Mouse (Mus musculus) CH12.LX (cell line): Measurements from ENCODE around the gene Sdccag8. TPM values are rescaled to one million over a fixed set of nuclear protein-coding genes. Genes with fewer than 3 reads are reported as not detected.

Source experiments
- DNase-seq: peaks from one replicate; pipeline ENCODE4 v3.0.0-alpha.2; 2013; ENCODE audit errors: extremely low read depth
- H3K27ac ChIP-seq: 2 replicates; pipeline ENCODE4 v1.5.1; 2012; ENCODE audit warnings: low read depth, mild to moderate bottlenecking, control low read depth, moderate library complexity; ENCODE audit not compliant: insufficient read depth
- H3K27me3 ChIP-seq: replicated peaks from 2 replicates; pipeline ENCODE3; 2012; ENCODE audit warnings: inconsistent platforms
- H3K36me3 ChIP-seq, 2 experiments: replicated peaks in 1 of 2; 2 replicates each; pipeline versions ENCODE3 to v1.6.1; 2012; ENCODE audit warnings: inconsistent platforms in 1 of 2, low read length in 1 of 2, mild to moderate bottlenecking in 1 of 2, mixed read lengths in 1 of 2, moderate library complexity in 1 of 2; ENCODE audit not compliant: control insufficient read depth in 1 of 2, insufficient read depth in 1 of 2
- H3K4me1 ChIP-seq, 2 experiments: 2 replicates each; pipeline ENCODE4 v1.6.1; 2012; ENCODE audit warnings: inconsistent platforms in 1 of 2, moderate library complexity in 1 of 2; ENCODE audit not compliant: insufficient read depth in 2 of 2, control insufficient read depth in 1 of 2
- H3K4me2 ChIP-seq: 2 replicates; pipeline ENCODE4 v1.6.1; 2012; ENCODE audit warnings: low read depth, mild to moderate bottlenecking, control low read depth; ENCODE audit not compliant: poor library complexity, insufficient read depth, severe bottlenecking
- H3K4me3 ChIP-seq, 3 experiments: fragments of 150-350 bp in 1 of 3; sonication (generic) in 1 of 3; replicated peaks in 1 of 3; 2 replicates each; pipeline versions ENCODE3 to v1.5.1; 2011 to 2012; ENCODE audit warnings: low read depth in 2 of 3, low read length in 2 of 3, mild to moderate bottlenecking in 2 of 3, moderate library complexity in 2 of 3, control low read depth in 1 of 3, improper control_type of control experiment in 1 of 3, inconsistent platforms in 1 of 3, mixed read lengths in 1 of 3; ENCODE audit not compliant: poor library complexity in 1 of 3
- H3K79me2 ChIP-seq: replicated peaks from 2 replicates; pipeline ENCODE4 v1.6.1; 2012; ENCODE audit warnings: mild to moderate bottlenecking, moderate library complexity; ENCODE audit not compliant: control insufficient read depth, poor library complexity, insufficient read depth, severe bottlenecking; ENCODE audit errors: extremely low read depth
- H3K9ac ChIP-seq: 2 replicates; pipeline ENCODE4 v1.6.1; 2012; ENCODE audit warnings: low read depth, mild to moderate bottlenecking, control low read depth, moderate library complexity; ENCODE audit not compliant: insufficient read depth
- H3K9me3 ChIP-seq: replicated peaks from 2 replicates; pipeline ENCODE3; 2012; ENCODE audit warnings: low read length, inconsistent platforms, mixed read lengths
- BHLHE40 ChIP-seq: IDR thresholded peaks from 2 replicates; pipeline ENCODE4 v1.6.1; 2011; ENCODE audit warnings: mild to moderate bottlenecking, low read depth, low read length, improper control_type of control experiment
- CHD1 ChIP-seq: IDR thresholded peaks from 2 replicates; pipeline ENCODE4 v1.6.1; 2012; ENCODE audit warnings: low read depth, low read length, improper control_type of control experiment, inconsistent platforms
- CHD2 ChIP-seq: IDR thresholded peaks from 2 replicates; pipeline ENCODE4 v1.6.1; 2011; ENCODE audit warnings: low read length, improper control_type of control experiment
- CTCF ChIP-seq, 2 experiments: IDR thresholded peaks in 1 of 2; conservative IDR thresholded peaks in 1 of 2; 2 replicates each; pipeline ENCODE4 v1.5.1; 2011 to 2012; ENCODE audit warnings: low read depth in 2 of 2, low read length in 2 of 2, improper control_type of control experiment in 1 of 2, inconsistent platforms in 1 of 2, mild to moderate bottlenecking in 1 of 2, moderate library complexity in 1 of 2
- E2F4 ChIP-seq: IDR thresholded peaks from 2 replicates; pipeline ENCODE4 v1.6.1; 2011; ENCODE audit warnings: low read depth, low read length, improper control_type of control experiment; ENCODE audit not compliant: insufficient replicate concordance
- ELF1 ChIP-seq: IDR thresholded peaks from 2 replicates; pipeline ENCODE4 v1.6.1; 2014; ENCODE audit warnings: low read depth, mild to moderate bottlenecking, inconsistent platforms, low read length, improper control_type of control experiment
- EP300 ChIP-seq: IDR thresholded peaks from 2 replicates; pipeline ENCODE4 v1.6.1; 2011; ENCODE audit warnings: low read length, improper control_type of control experiment
- ETS1 ChIP-seq: conservative IDR thresholded peaks from 2 replicates; pipeline ENCODE4 v1.6.1; 2012; ENCODE audit warnings: low read depth, mild to moderate bottlenecking, inconsistent platforms, low read length, improper control_type of control experiment, moderate library complexity
- GABPA ChIP-seq: IDR thresholded peaks from 2 replicates; pipeline ENCODE4 v1.6.1; 2012; ENCODE audit warnings: low read depth, low read length, improper control_type of control experiment, inconsistent platforms; ENCODE audit not compliant: insufficient replicate concordance
- HCFC1 ChIP-seq: IDR thresholded peaks from 2 replicates; pipeline ENCODE4 v1.6.1; 2012; ENCODE audit warnings: low read depth, mild to moderate bottlenecking, inconsistent platforms, low read length, improper control_type of control experiment
- IRF4 ChIP-seq: IDR thresholded peaks from 2 replicates; pipeline ENCODE4 v1.6.1; 2014; ENCODE audit warnings: low read depth, mild to moderate bottlenecking, inconsistent platforms, low read length, improper control_type of control experiment
- JUN ChIP-seq: IDR thresholded peaks from 2 replicates; pipeline ENCODE4 v1.6.1; 2011; ENCODE audit warnings: low read depth, mild to moderate bottlenecking, low read length, improper control_type of control experiment, moderate library complexity; ENCODE audit not compliant: insufficient read depth
- JUND ChIP-seq: conservative IDR thresholded peaks from 2 replicates; pipeline ENCODE4 v1.6.1; 2011; ENCODE audit warnings: low read depth, low read length, improper control_type of control experiment
- KAT2A ChIP-seq: IDR thresholded peaks from 2 replicates; pipeline ENCODE4 v1.6.1; 2012; ENCODE audit warnings: low read length, improper control_type of control experiment, inconsistent platforms; ENCODE audit not compliant: insufficient replicate concordance
- MAFK ChIP-seq: IDR thresholded peaks from 2 replicates; pipeline ENCODE4 v1.6.1; 2011; ENCODE audit warnings: low read length, improper control_type of control experiment; ENCODE audit not compliant: insufficient replicate concordance
- MAX ChIP-seq: IDR thresholded peaks from 2 replicates; pipeline ENCODE4 v1.6.1; 2011; ENCODE audit warnings: low read length, improper control_type of control experiment
- MAZ ChIP-seq: IDR thresholded peaks from 2 replicates; pipeline ENCODE4 v1.6.1; 2012; ENCODE audit warnings: low read depth, mild to moderate bottlenecking, inconsistent platforms, low read length, improper control_type of control experiment, moderate library complexity
- MEF2A ChIP-seq: IDR thresholded peaks from 2 replicates; pipeline ENCODE4 v1.6.1; 2014; ENCODE audit warnings: low read depth, mild to moderate bottlenecking, inconsistent platforms, low read length, improper control_type of control experiment, borderline replicate concordance
- MXI1 ChIP-seq: IDR thresholded peaks from 2 replicates; pipeline ENCODE4 v1.6.1; 2011; ENCODE audit warnings: mild to moderate bottlenecking, low read depth, low read length, improper control_type of control experiment
- MYC ChIP-seq: IDR thresholded peaks from 2 replicates; pipeline ENCODE4 v1.6.1; 2011; ENCODE audit warnings: low read depth, mild to moderate bottlenecking, improper control_type of control experiment, low read length
- NELFE ChIP-seq: IDR thresholded peaks from 2 replicates; pipeline ENCODE4 v1.6.1; 2011; ENCODE audit warnings: low read depth, low read length, improper control_type of control experiment
- NRF1 ChIP-seq: IDR thresholded peaks from 2 replicates; pipeline ENCODE4 v1.6.1; 2014; ENCODE audit warnings: low read depth, mild to moderate bottlenecking, inconsistent platforms, low read length, improper control_type of control experiment, moderate library complexity
- PAX5 ChIP-seq: IDR thresholded peaks from 2 replicates; pipeline ENCODE4 v1.6.1; 2012; ENCODE audit warnings: low read length, inconsistent platforms, mixed read lengths
- POLR2A ChIP-seq: IDR thresholded peaks from 2 replicates; pipeline ENCODE4 v1.6.1; 2011; ENCODE audit warnings: low read depth, mild to moderate bottlenecking, improper control_type of control experiment, low read length
- POLR2AphosphoS2 ChIP-seq: IDR thresholded peaks from 2 replicates; pipeline ENCODE4 v1.6.1; 2011; ENCODE audit warnings: low read depth, low read length, improper control_type of control experiment
- RAD21 ChIP-seq: IDR thresholded peaks from 2 replicates; pipeline ENCODE4 v1.6.1; 2011; ENCODE audit warnings: low read depth, mild to moderate bottlenecking, low read length, improper control_type of control experiment, moderate library complexity
- RCOR1 ChIP-seq: conservative IDR thresholded peaks from 2 replicates; pipeline ENCODE4 v1.6.1; 2012; ENCODE audit warnings: low read depth, mild to moderate bottlenecking, inconsistent platforms, low read length, improper control_type of control experiment
- SIN3A ChIP-seq: IDR thresholded peaks from 2 replicates; pipeline ENCODE4 v1.6.1; 2012; ENCODE audit warnings: low read length, improper control_type of control experiment, inconsistent platforms
- SMC3 ChIP-seq: IDR thresholded peaks from 2 replicates; pipeline ENCODE4 v1.6.1; 2011; ENCODE audit warnings: low read depth, low read length, improper control_type of control experiment
- TBP ChIP-seq: conservative IDR thresholded peaks from 2 replicates; pipeline ENCODE4 v1.6.1; 2011; ENCODE audit warnings: low read depth, low read length, improper control_type of control experiment
- TCF12 ChIP-seq: IDR thresholded peaks from 2 replicates; pipeline ENCODE4 v1.6.1; 2014; ENCODE audit warnings: low read depth, mild to moderate bottlenecking, inconsistent platforms, low read length, improper control_type of control experiment
- UBTF ChIP-seq: IDR thresholded peaks from 2 replicates; pipeline ENCODE4 v1.6.1; 2012; ENCODE audit warnings: low read depth, mild to moderate bottlenecking, inconsistent platforms, low read length, improper control_type of control experiment, moderate library complexity
- USF1 ChIP-seq: IDR thresholded peaks from 2 replicates; pipeline ENCODE4 v1.6.1; 2014; ENCODE audit warnings: low read depth, mild to moderate bottlenecking, inconsistent platforms, low read length, improper control_type of control experiment
- USF2 ChIP-seq: conservative IDR thresholded peaks from 2 replicates; pipeline ENCODE4 v1.6.1; 2011; ENCODE audit warnings: low read depth, low read length, improper control_type of control experiment
- ZC3H11A ChIP-seq: IDR thresholded peaks from 2 replicates; pipeline ENCODE4 v1.6.1; 2012; ENCODE audit warnings: low read depth, mild to moderate bottlenecking, inconsistent platforms, low read length, improper control_type of control experiment
- ZKSCAN1 ChIP-seq: IDR thresholded peaks from 2 replicates; pipeline ENCODE4 v1.6.1; 2012; ENCODE audit warnings: low read depth, inconsistent platforms, low read length, improper control_type of control experiment, borderline replicate concordance
- ZMIZ1 ChIP-seq: IDR thresholded peaks from 2 replicates; pipeline ENCODE4 v1.6.1; 2012; ENCODE audit warnings: low read depth, mild to moderate bottlenecking, inconsistent platforms, low read length, improper control_type of control experiment
- ZNF384 ChIP-seq: IDR thresholded peaks from 2 replicates; pipeline ENCODE4 v1.6.1; 2012; ENCODE audit warnings: low read depth, low read length, improper control_type of control experiment, inconsistent platforms
- dilution Hi-C: fragments of 300-500 bp; cut with MboI; formaldehyde crosslinking; loops from 2 replicates; pipeline ENCODE4 v1.14.3; 2020; ENCODE audit warnings: low sequenced_read_pairs; ENCODE audit not compliant: extremely low pct_unique_long_range_greater_than_20kb, extremely low pct_ligation_motif_present
- in situ Hi-C: fragments of 300-500 bp; cut with MboI; formaldehyde crosslinking; loops from 3 replicates; pipeline ENCODE4 v1.14.3; 2019; ENCODE audit warnings: low sequenced_read_pairs, low pct_ligation_motif_present, low pct_unique_long_range_greater_than_20kb, mixed read lengths
- polyA plus RNA-seq: library from polyadenylated mRNA; unstranded; fragments of >175 nt; gene quantifications from 2 replicates; pipeline ENCODE4 v1.2.1, GENCODE M21; 2012; ENCODE audit warnings: low read depth; ENCODE audit not compliant: insufficient read length
- total RNA-seq, 2 experiments: library from RNA; depleted of rRNA; stranded (reverse); fragments of 300-350 nt in 1 of 2; fragments of >200 nt in 1 of 2; gene quantifications; 2 replicates each; pipeline ENCODE4 v1.2.3; 2012 to 2014

Gene Sdccag8
- total RNA-seq (2012; rRNA removed): 16.7 and 18.7 TPM in 2 replicates
- 10.9 and 15.0 TPM in 2 replicates for total RNA-seq (2014; rRNA removed)
- 10.7 and 11.2 TPM in 2 replicates for polyA plus RNA-seq

- in situ Hi-C loops (no loop called here), dilution Hi-C loops (no loop called here)
- Histone ChIP-seq H3K27me3 (no peaks in the 10 kb centered on the region), H3K27ac (peak within 1 kb of the TSS; percentile 78), H3K4me1 (peaks cover 17 to 57% of the 10 kb centered on the region in 2 experiments), H3K36me3 (peaks cover 0 to 7% of the 10 kb centered on the region in 2 experiments), H3K4me2 (peak within 1 kb of the TSS; percentile 93), H3K4me3 (peak within 1 kb of the TSS; percentile 84 to 92 (median 91)), H3K9ac (peak within 1 kb of the TSS; percentile 70), H3K79me2 (peaks cover 29% of the 10 kb centered on the region), H3K9me3 (no peaks in the 10 kb centered on the region)
- TF ChIP-seq E2F4: peak; percentile 36; the same call in 1 of the 2 replicates
- TF ChIP-seq USF2: no peak
- TF ChIP-seq ZMIZ1: 0 out of 2 replicates have a peak, but pooled peaks have one; percentile 31
- peak; percentile 66 for TF ChIP-seq POLR2A
- no peak for TF ChIP-seq JUN
- no peak for TF ChIP-seq SMC3
- TF ChIP-seq NRF1: peak; percentile 36; the same call in 1 of the 2 replicates
- TF ChIP-seq PAX5: no peak
- no peak; the same call in 1 of the 2 replicates for TF ChIP-seq ETS1
- TF ChIP-seq MAFK: no peak
- peak; percentile 92 for TF ChIP-seq MAZ
- no peak for TF ChIP-seq UBTF
- TF ChIP-seq EP300: no peak
- no peak for TF ChIP-seq CHD1
- peak; percentile 63; the same call in 1 of the 2 replicates for TF ChIP-seq NELFE
- TF ChIP-seq CTCF (conservative IDR thresholded peaks at IDR 0.05 in 1 of 2, IDR thresholded peaks at IDR 0.05 in 1 of 2; ENCODE audit: low read depth in 2 of 2, low read length in 2 of 2): no peak
- no peak for TF ChIP-seq POLR2AphosphoS2
- TF ChIP-seq BHLHE40: no peak
- TF ChIP-seq IRF4: peak; percentile 59
- peak; percentile 97 for TF ChIP-seq ELF1
- no peak; the same call in 1 of the 2 replicates for TF ChIP-seq CHD2
- peak; percentile 98; the same call in 1 of the 2 replicates for TF ChIP-seq KAT2A
- peak; percentile 86 for TF ChIP-seq MXI1
- TF ChIP-seq RAD21: no peak
- TF ChIP-seq MEF2A: peak; percentile 39; the same call in 1 of the 2 replicates
- TF ChIP-seq TBP: peak; percentile 56; the same call in 1 of the 2 replicates
- no peak for TF ChIP-seq MAX
- no peak for TF ChIP-seq JUND
- TF ChIP-seq ZKSCAN1: no peak
- TF ChIP-seq GABPA: peak; percentile 70; the same call in 1 of the 2 replicates
- no peak for TF ChIP-seq ZNF384
- no peak for TF ChIP-seq ZC3H11A
- TF ChIP-seq SIN3A: peak; percentile 89
- peak; percentile 89 for TF ChIP-seq HCFC1
- TF ChIP-seq TCF12: peak; percentile 48; the same call in 1 of the 2 replicates
- TF ChIP-seq RCOR1: no peak
- TF ChIP-seq USF1: no peak
- TF ChIP-seq MYC: no peak
- peak; percentile 97 for DNase-seq
Observed at GRCm38 (mm10) chr1:176814591-176815062, at the start of gene Sdccag8. Gene Sdccag8, plus strand, starts transcription at chr1:176814660.
